Mouse (Mus musculus) 416B (cell line): ENCODE measurements at regions not wholly inside any gene's neighbourhood (a gene's known extent, or its start where the extent isn't known, plus 50 kb on each side); places are given as distances from the start of the nearest gene placed in this dataset.

Experiments used
- DNase-seq: peaks from one replicate; pipeline ENCODE4 v3.0.0; 2011; ENCODE audit warnings: low read depth

- DNase-seq, result no peak
Observed at GRCm38 (mm10) chr16:77318150-77318549, 283.7 kb downstream of the Gm11146 start.

GRCm38 (mm10) chr16:77315354-77315753 lies 286.5 kb downstream of the Gm11146 start:
- DNase-seq, result no peak

- no peak for DNase-seq
Observed at GRCm38 (mm10) chr16:77313195-77313594, 288.7 kb downstream of the Gm11146 start.

- DNase-seq, result no peak
Observed at GRCm38 (mm10) chr16:77301270-77302171, 288.0 kb downstream of the Usp25 start.

- no peak for DNase-seq
Observed at GRCm38 (mm10) chr16:77300572-77301213, 287.2 kb downstream of the Usp25 start.

- DNase-seq, result no peak
Observed at GRCm38 (mm10) chr16:77295574-77296355, 282.3 kb downstream of the Usp25 start.

GRCm38 (mm10) chr16:77292317-77292771 lies 278.8 kb downstream of the Usp25 start:
- DNase-seq, result no peak

GRCm38 (mm10) chr16:77291723-77292316 lies 278.3 kb downstream of the Usp25 start:
- DNase-seq, result no peak

GRCm38 (mm10) chr16:77284205-77284604 lies 270.7 kb downstream of the Usp25 start:
- no peak for DNase-seq

GRCm38 (mm10) chr16:77279916-77280315 lies 266.4 kb downstream of the Usp25 start:
- no peak for DNase-seq

GRCm38 (mm10) chr16:77279495-77279894 lies 266.0 kb downstream of the Usp25 start:
- no peak for DNase-seq

GRCm38 (mm10) chr16:77273306-77273705 lies 259.8 kb downstream of the Usp25 start:
- DNase-seq, result no peak

- no peak for DNase-seq
Observed at GRCm38 (mm10) chr16:77268926-77269325, 255.4 kb downstream of the Usp25 start.

- no peak for DNase-seq
Observed at GRCm38 (mm10) chr16:77267679-77268078, 254.2 kb downstream of the Usp25 start.

GRCm38 (mm10) chr16:77252349-77252748 lies 238.8 kb downstream of the Usp25 start:
- peak; percentile 38 for DNase-seq

GRCm38 (mm10) chr16:77251422-77251821 lies 237.9 kb downstream of the Usp25 start:
- DNase-seq, result peak; percentile 58

- DNase-seq, result no peak
Observed at GRCm38 (mm10) chr16:77240876-77241275, 227.4 kb downstream of the Usp25 start.

GRCm38 (mm10) chr16:77239176-77239790 lies 225.8 kb downstream of the Usp25 start:
- DNase-seq, result no peak

- DNase-seq, result no peak
Observed at GRCm38 (mm10) chr16:77238358-77239175, 225.1 kb downstream of the Usp25 start.

GRCm38 (mm10) chr16:77237631-77238357 lies 224.3 kb downstream of the Usp25 start:
- DNase-seq, result no peak
